14 mouse cellular contexts compared by ENCODE assay signal in genomic region chr11:98320381-98320780, GRCm38 (mm10). TPM values are rescaled to one million over a fixed set of nuclear protein-coding genes. Genes with fewer than 3 reads are reported as not detected.
DNase-seq lines count a peak whose midpoint lies in the region; ATAC-seq lines count a peak whose summit lies in the region.
"Had no signal": no experiment of that assay in that cellular context is flagged by ENCODE, and none has a peak within 500 bp of the region (broad histone marks: within the 10 kb centered on the region; RNA-seq: fewer than 3 reads in every experiment).

No protein-coding gene starts in this region.

- ATAC-seq in frontal cortex, adult (ENCODE audit: low TSS enrichment) = 0 out of 2 replicates have a peak, but pooled peaks have one; percentile 11
- ATAC-seq in midbrain, embryonic 15.5 days (replicated peaks) = no peak
- no peak for ATAC-seq in midbrain, embryonic 13.5 days
- ATAC-seq in embryonic facial prominence, embryonic 14.5 days (ENCODE audit: low read depth) = no peak
- no peak for ATAC-seq in neural tube, embryonic 11.5 days (ENCODE audit: insufficient read depth, low FRiP score, low TSS enrichment)

- H3K36me3 ChIP-seq in midbrain, embryonic 15.5 days (replicated peaks) = no peaks in the 10 kb centered on the region
- no peaks in the 10 kb centered on the region for H3K36me3 ChIP-seq in midbrain, embryonic 13.5 days
- H3K36me3 ChIP-seq in embryonic facial prominence, embryonic 14.5 days (ENCODE audit: control insufficient read depth, insufficient read depth, low read length) = no peaks in the 10 kb centered on the region
- no peaks in the 10 kb centered on the region for H3K36me3 ChIP-seq in neural tube, embryonic 11.5 days (ENCODE audit: control insufficient read depth, insufficient read depth, low read length)
- H3K36me3 ChIP-seq: G1E had no signal

- no peaks in the 10 kb centered on the region for H3K9me3 ChIP-seq in midbrain, embryonic 15.5 days
- H3K9me3 ChIP-seq in midbrain, embryonic 13.5 days = no peaks in the 10 kb centered on the region
- no peaks in the 10 kb centered on the region for H3K9me3 ChIP-seq in embryonic facial prominence, embryonic 14.5 days (ENCODE audit: control insufficient read depth, low read length)
- no peaks in the 10 kb centered on the region for H3K9me3 ChIP-seq in neural tube, embryonic 11.5 days (ENCODE audit: control insufficient read depth, low read length)
- H3K9me3 ChIP-seq: G1E had no signal

- H3K4me2 ChIP-seq in midbrain, embryonic 15.5 days = peak overlapping the region; percentile 22; the same call in 1 of the 2 replicates
- H3K4me2 ChIP-seq in midbrain, embryonic 13.5 days (replicated peaks) = no peak overlapping the region
- peak overlapping the region; percentile 40 for H3K4me2 ChIP-seq in embryonic facial prominence, embryonic 14.5 days (ENCODE audit: low read depth, low read length)
- no peak overlapping the region for H3K4me2 ChIP-seq in neural tube, embryonic 11.5 days (ENCODE audit: low read depth)
- H3K4me2 ChIP-seq: heart, embryonic 11.5 days had no signal

- H3K27me3 ChIP-seq in midbrain, embryonic 15.5 days (replicated peaks) = peaks cover 96% of the 10 kb centered on the region
- H3K27me3 ChIP-seq in midbrain, embryonic 13.5 days = peaks cover 100% of the 10 kb centered on the region
- H3K27me3 ChIP-seq in embryonic facial prominence, embryonic 14.5 days (replicated peaks; ENCODE audit: control insufficient read depth, insufficient read depth, low read length) = peaks cover 100% of the 10 kb centered on the region
- H3K27me3 ChIP-seq in neural tube, embryonic 11.5 days (ENCODE audit: control insufficient read depth, insufficient read depth, low read length) = peaks cover 99% of the 10 kb centered on the region

- no peak overlapping the region for H3K27ac ChIP-seq in midbrain, embryonic 15.5 days
- no peak overlapping the region for H3K27ac ChIP-seq in midbrain, embryonic 13.5 days
- H3K27ac ChIP-seq in embryonic facial prominence, embryonic 14.5 days (replicated peaks; ENCODE audit: low read depth, low read length) = no peak overlapping the region
- no peak overlapping the region for H3K27ac ChIP-seq in neural tube, embryonic 11.5 days (ENCODE audit: low read depth, low read length)
- H3K27ac ChIP-seq: macrophage had no signal

- 5% methylated on average over 12 of the region's 12 CpGs for WGBS in midbrain, embryonic 15.5 days
- 8% methylated on average over 12 of the region's 12 CpGs for WGBS in midbrain, embryonic 13.5 days
- 3% methylated on average over 12 of the region's 12 CpGs for WGBS in embryonic facial prominence, embryonic 14.5 days
- 7% methylated on average over 12 of the region's 12 CpGs for WGBS in neural tube, embryonic 11.5 days

- H3K4me3 ChIP-seq in midbrain, embryonic 15.5 days = no peak overlapping the region
- H3K4me3 ChIP-seq in midbrain, embryonic 13.5 days (replicated peaks) = no peak overlapping the region
- peak overlapping the region; percentile 13; the same call in 1 of the 2 replicates for H3K4me3 ChIP-seq in embryonic facial prominence, embryonic 14.5 days (ENCODE audit: low read depth, low read length)
- H3K4me3 ChIP-seq in neural tube, embryonic 11.5 days (ENCODE audit: low read depth, low read length) = no peak overlapping the region

- peaks cover 17% of the 10 kb centered on the region for H3K4me1 ChIP-seq in midbrain, embryonic 15.5 days
- peaks cover 16% of the 10 kb centered on the region for H3K4me1 ChIP-seq in midbrain, embryonic 13.5 days (replicated peaks)
- H3K4me1 ChIP-seq in embryonic facial prominence, embryonic 14.5 days (ENCODE audit: control insufficient read depth, insufficient read depth, low read length) = peaks cover 4% of the 10 kb centered on the region; the same call in 1 of the 2 replicates
- no peaks in the 10 kb centered on the region for H3K4me1 ChIP-seq in neural tube, embryonic 11.5 days (ENCODE audit: control insufficient read depth, insufficient read depth, low read length)

- no peak overlapping the region for H3K9ac ChIP-seq in midbrain, embryonic 15.5 days
- no peak overlapping the region for H3K9ac ChIP-seq in midbrain, embryonic 13.5 days (replicated peaks)
- no peak overlapping the region for H3K9ac ChIP-seq in embryonic facial prominence, embryonic 14.5 days (ENCODE audit: low read depth, low read length)
- H3K9ac ChIP-seq in neural tube, embryonic 11.5 days (ENCODE audit: low read length) = no peak overlapping the region

- DNase-seq in frontal cortex, postnatal 10 days (ENCODE audit: low spot score in 2 of 2) = no peak
- DNase-seq in embryonic facial prominence, embryonic 14.5 days (ENCODE audit: low spot score) = no peak
- DNase-seq in neural tube, embryonic 11.5 days (ENCODE audit: low spot score) = peak; percentile 9
- no peak for DNase-seq in gastrocnemius, adult 8-10 months (ENCODE audit: low spot score in 2 of 2)
- DNase-seq in retina, postnatal 1 day = no peak
- DNase-seq: kidney, postnatal 10 days; thymus, postnatal 25 days had no signal

RNA-seq across cellular contexts. Expression of gene Neurod2, which starts 9.1 kb away (rescaled TPM):
- 6.5 and 9.0 TPM in 2 replicates for polyA plus RNA-seq in midbrain, embryonic 15.5 days (2015; fragmentation: Nextera tagmentation; extraction: Ambion mirVana)
- 6.7 and 9.3 TPM in 2 replicates for polyA plus RNA-seq in midbrain, embryonic 13.5 days (2015; fragmentation: Nextera tagmentation; extraction: Ambion mirVana)
- 0.10 TPM in 1 of 2 replicates, not detected in the other for polyA plus RNA-seq in embryonic facial prominence, embryonic 14.5 days (2014; fragmentation: Nextera tagmentation; extraction: Ambion mirVana)
- 1.2 TPM in 2 replicates for polyA plus RNA-seq in neural tube, embryonic 11.5 days (2014; fragmentation: Nextera tagmentation; extraction: Ambion mirVana)
- not detected for total RNA-seq in gastrocnemius, adult 8-10 months (2022)
- polyA plus RNA-seq: G1E; liver, embryonic 16.5 days; macrophage had no signal

RNA-seq across cellular contexts. Expression of gene Ppp1r1b, which starts 27.8 kb away (rescaled TPM):
- polyA plus RNA-seq in midbrain, embryonic 15.5 days (2015; fragmentation: Nextera tagmentation; extraction: Ambion mirVana) = 2.0 and 4.0 TPM in 2 replicates
- 0.73 and 1.9 TPM in 2 replicates for polyA plus RNA-seq in midbrain, embryonic 13.5 days (2015; fragmentation: Nextera tagmentation; extraction: Ambion mirVana)
- 4.1 and 5.1 TPM in 2 replicates for polyA plus RNA-seq in embryonic facial prominence, embryonic 14.5 days (2014; fragmentation: Nextera tagmentation; extraction: Ambion mirVana)
- 0.15 TPM in 1 of 2 replicates, not detected in the other for polyA plus RNA-seq in neural tube, embryonic 11.5 days (2014; fragmentation: Nextera tagmentation; extraction: Ambion mirVana)
- total RNA-seq in gastrocnemius, adult 8-10 months (2022) = under 1 TPM in 3 of 4 experiments, not detected in 1; 0.27 to 0.90 (median 0.44) TPM
- total RNA-seq: G1E had no signal
- polyA plus RNA-seq: G1E, macrophage had no signal

RNA-seq across cellular contexts. Expression of gene Stard3, which starts 37.8 kb away (rescaled TPM):
- polyA plus RNA-seq in midbrain, embryonic 15.5 days (2015; fragmentation: Nextera tagmentation; extraction: Ambion mirVana) = 38.2 and 44.6 TPM in 2 replicates
- 44.5 and 46.9 TPM in 2 replicates for polyA plus RNA-seq in midbrain, embryonic 13.5 days (2015; fragmentation: Nextera tagmentation; extraction: Ambion mirVana)
- polyA plus RNA-seq in embryonic facial prominence, embryonic 14.5 days (2014; fragmentation: Nextera tagmentation; extraction: Ambion mirVana) = 31.0 and 32.8 TPM in 2 replicates
- 39.7 and 45.6 TPM in 2 replicates for polyA plus RNA-seq in neural tube, embryonic 11.5 days (2014; fragmentation: Nextera tagmentation; extraction: Ambion mirVana)
- total RNA-seq in gastrocnemius, adult 8-10 months (2022) = 10 to 100 TPM; 12.0 to 18.2 (median 13.9) TPM

Comparison
In these comparisons a context has a peak if more than half of its experiments do, and no peak if none do; other contexts are left out.
1. H3K4me2 ChIP-seq: peak in midbrain, embryonic 15.5 days (single experiment) and embryonic facial prominence, embryonic 14.5 days (single experiment); none in midbrain, embryonic 13.5 days (single experiment) and neural tube, embryonic 11.5 days (single experiment).